Mouse (Mus musculus): ENCODE measurements around the gene Arrdc1. TPM values are rescaled to one million over a fixed set of nuclear protein-coding genes. Genes with fewer than 3 reads are reported as not detected.
"Not testable (repeated sequence)": the region's sequence is repeated elsewhere in the genome, so short reads cannot be mapped to it uniquely, and the experiment has no call there.

The Arrdc1 gene
- total and polyA plus RNA-seq, 3 experiments, result 4.5 to 27.1 (median 5.7) TPM

DNA sequence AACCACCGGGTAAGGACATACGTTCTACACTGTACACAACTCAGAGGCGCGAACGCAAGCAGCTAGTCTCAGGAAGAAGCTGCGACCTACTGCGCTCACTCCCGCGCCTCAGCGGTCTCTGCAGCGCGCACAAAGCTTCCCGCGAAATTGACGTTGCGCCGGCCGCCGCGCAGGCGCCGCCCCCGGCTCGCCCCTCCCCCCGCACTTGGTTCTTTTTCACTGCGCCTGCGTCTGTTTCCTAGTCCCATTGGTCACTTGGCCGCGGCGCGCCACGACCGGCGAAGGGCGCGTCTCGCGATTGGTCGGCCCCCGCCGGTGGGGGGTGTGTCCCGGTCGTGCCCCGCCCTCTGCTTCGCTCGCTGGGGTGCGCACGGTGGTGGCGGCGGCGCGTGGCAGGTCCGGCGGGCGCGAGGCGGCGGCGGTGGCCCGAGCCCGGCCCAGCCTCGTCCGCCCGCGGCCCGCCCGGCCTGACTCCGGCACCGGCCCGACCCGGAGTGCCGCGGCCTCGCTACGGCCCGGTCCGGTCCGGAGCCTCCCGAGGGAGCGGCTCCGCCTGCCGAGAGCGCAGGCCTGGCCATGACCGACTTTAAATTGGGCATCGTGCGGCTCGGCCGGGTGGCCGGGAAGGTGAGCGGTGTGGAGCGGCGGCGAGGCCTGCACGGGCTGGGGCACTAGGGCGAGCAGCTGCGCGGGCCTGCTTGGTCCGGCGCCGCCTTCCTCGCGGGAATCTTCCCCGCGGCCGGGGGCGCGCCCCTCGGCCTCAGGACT is 14.6 kb upstream of the Arrdc1 start, which contains the start of gene Zmynd19:
Zmynd19 (plus strand) TSS at position 372 of the 768 bp plus-strand sequence.
- intact Hi-C loops (cut with DNase I), result no loop called here
- H3K4me3 ChIP-seq, result peak within 1 kb of the TSS; percentile 90
- DNase-seq, result peak; percentile 98
- H3K79me2 ChIP-seq (replicated peaks; ENCODE audit: control insufficient read depth, insufficient read depth, low read length), result no peaks in the 10 kb centered on the region
- no peaks in the 10 kb centered on the region for H3K36me3 ChIP-seq (ENCODE audit: control insufficient read depth, insufficient read depth, low read length)
- no peaks in the 10 kb centered on the region for H3K27me3 ChIP-seq (ENCODE audit: control insufficient read depth, insufficient read depth, low read length)
- H3K9ac ChIP-seq (ENCODE audit: low read depth, low read length), result peak within 1 kb of the TSS; percentile 88
- peak within 1 kb of the TSS; percentile 55; the same call in 1 of the 2 replicates for H3K27ac ChIP-seq
- TF ChIP-seq POLR2A (IDR thresholded peaks at IDR 0.05; ENCODE audit: insufficient read depth, low read depth, low read length), result peak; percentile 59; the same call in 1 of the 2 replicates
- no peak for TF ChIP-seq EP300 (IDR thresholded peaks at IDR 0.05; ENCODE audit: insufficient read depth, low read depth, low read length)
- WGBS, result under 1% methylated on average over 107 of the region's 108 CpGs
- H3K4me1 ChIP-seq (ENCODE audit: control insufficient read depth, insufficient read depth, low read length), result peaks cover 3% of the 10 kb centered on the region

DNA sequence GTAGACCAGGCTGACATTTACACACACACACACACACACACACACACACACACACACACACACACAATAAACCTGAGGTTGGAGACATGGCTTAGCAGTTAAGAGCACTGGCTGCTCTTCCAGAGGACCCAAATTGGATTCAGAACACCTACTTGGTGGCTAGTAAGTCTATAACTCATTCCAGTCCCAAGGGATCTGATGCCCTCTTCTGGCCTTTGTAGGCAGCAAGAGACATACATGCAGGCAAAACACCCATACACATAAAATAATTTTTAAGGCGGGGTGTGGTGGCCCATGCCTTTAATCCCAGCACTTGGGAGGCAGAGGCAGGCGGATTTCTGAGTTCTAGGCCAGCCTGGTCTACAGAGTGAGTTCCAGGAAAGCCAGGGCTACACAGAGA is 9.3 kb upstream of the Arrdc1 start:
- WGBS, result 48% methylated on average over 2 of the region's 2 CpGs
- H3K27me3 ChIP-seq (ENCODE audit: control insufficient read depth, insufficient read depth, low read length); H3K4me3 ChIP-seq; intact Hi-C loops (cut with DNase I); H3K9ac ChIP-seq (ENCODE audit: low read depth, low read length); H3K79me2 ChIP-seq (replicated peaks; ENCODE audit: control insufficient read depth, insufficient read depth, low read length); H3K27ac ChIP-seq; DNase-seq; H3K36me3 ChIP-seq (ENCODE audit: control insufficient read depth, insufficient read depth, low read length); H3K4me1 ChIP-seq (ENCODE audit: control insufficient read depth, insufficient read depth, low read length): not testable (repeated sequence)
- TF ChIP-seq CTCF (IDR thresholded peaks at IDR 0.05), result peak; percentile 58

DNA sequence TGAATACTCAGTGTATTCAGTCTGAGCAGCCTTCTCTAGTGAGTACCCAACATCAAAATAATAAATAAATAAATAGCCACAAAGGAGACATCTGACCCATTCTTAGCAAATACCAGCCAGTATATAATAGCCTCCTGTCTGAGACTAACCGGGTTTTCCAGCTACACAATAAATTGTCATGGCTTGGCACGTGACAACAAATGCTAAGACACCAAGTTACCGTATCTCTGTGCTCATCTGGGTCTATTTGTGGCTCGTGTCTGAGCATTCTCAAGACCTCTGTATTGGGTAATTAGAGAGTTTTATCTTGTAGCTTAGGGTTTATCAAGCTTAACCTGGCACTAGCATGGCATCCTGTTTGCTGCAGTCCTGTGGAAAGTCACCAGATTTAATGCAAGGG is 7.0 kb upstream of the Arrdc1 start:
- TF ChIP-seq CTCF (IDR thresholded peaks at IDR 0.05) (no peak), POLR2A (IDR thresholded peaks at IDR 0.05; ENCODE audit: insufficient read depth, low read depth, low read length) (no peak), EP300 (IDR thresholded peaks at IDR 0.05; ENCODE audit: insufficient read depth, low read depth, low read length) (no peak)
- H3K79me2 ChIP-seq (replicated peaks; ENCODE audit: control insufficient read depth, insufficient read depth, low read length), result no peaks in the 10 kb centered on the region
- no peak overlapping the region for H3K27ac ChIP-seq
- H3K4me3 ChIP-seq, result no peak overlapping the region
- H3K36me3 ChIP-seq (ENCODE audit: control insufficient read depth, insufficient read depth, low read length), result no peaks in the 10 kb centered on the region
- no peak for DNase-seq
- H3K27me3 ChIP-seq (ENCODE audit: control insufficient read depth, insufficient read depth, low read length), result no peaks in the 10 kb centered on the region
- H3K4me1 ChIP-seq (ENCODE audit: control insufficient read depth, insufficient read depth, low read length), result no peaks in the 10 kb centered on the region
- WGBS, result 60% methylated on average over 4 of the region's 4 CpGs
- intact Hi-C loops (cut with DNase I), result no loop called here
- H3K9ac ChIP-seq (ENCODE audit: low read depth, low read length), result no peak overlapping the region

DNA sequence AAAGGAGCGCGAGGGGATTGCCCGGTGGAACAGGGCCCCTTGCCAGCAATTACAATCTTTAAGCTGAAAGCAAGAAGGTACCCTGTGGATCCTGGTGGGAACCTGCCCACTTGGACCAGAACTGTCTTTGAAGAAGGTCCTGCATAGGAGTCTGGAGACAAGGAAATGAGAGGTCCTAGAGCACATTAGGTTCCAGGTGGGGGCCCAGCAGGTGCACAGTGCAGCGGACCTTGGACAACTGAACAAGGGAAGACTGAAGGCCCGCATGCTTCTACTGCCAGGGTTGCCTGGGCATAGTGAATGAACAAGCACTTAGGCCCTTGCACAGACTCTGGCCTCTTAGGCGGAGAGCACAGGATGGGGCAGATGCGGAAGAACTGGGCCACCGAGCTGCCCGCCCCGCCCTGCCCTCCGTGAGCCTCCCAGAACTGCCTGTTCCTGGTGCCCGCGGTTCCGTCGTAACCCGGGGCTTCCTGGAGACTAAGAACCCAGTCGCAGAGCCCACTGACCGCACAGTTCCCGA is 550 bp downstream of the Arrdc1 start:
- H3K27ac ChIP-seq, result peak overlapping the region; percentile 79
- intact Hi-C loops (cut with DNase I), result no loop called here
- TF ChIP-seq CTCF (IDR thresholded peaks at IDR 0.05) (no peak), EP300 (IDR thresholded peaks at IDR 0.05; ENCODE audit: insufficient read depth, low read depth, low read length) (no peak), POLR2A (IDR thresholded peaks at IDR 0.05; ENCODE audit: insufficient read depth, low read depth, low read length) (no peak)
- H3K4me1 ChIP-seq (ENCODE audit: control insufficient read depth, insufficient read depth, low read length), result 0 out of 2 replicates have a peak, but pooled peaks cover 2% of the 10 kb centered on the region
- H3K4me3 ChIP-seq, result peak overlapping the region; percentile 89
- WGBS, result 13% methylated on average over 19 of the region's 19 CpGs
- H3K9ac ChIP-seq (ENCODE audit: low read depth, low read length), result peak overlapping the region; percentile 81
- no peaks in the 10 kb centered on the region for H3K79me2 ChIP-seq (replicated peaks; ENCODE audit: control insufficient read depth, insufficient read depth, low read length)
- H3K27me3 ChIP-seq (ENCODE audit: control insufficient read depth, insufficient read depth, low read length), result no peaks in the 10 kb centered on the region
- H3K36me3 ChIP-seq (ENCODE audit: control insufficient read depth, insufficient read depth, low read length), result no peaks in the 10 kb centered on the region
- DNase-seq, result no peak

DNA sequence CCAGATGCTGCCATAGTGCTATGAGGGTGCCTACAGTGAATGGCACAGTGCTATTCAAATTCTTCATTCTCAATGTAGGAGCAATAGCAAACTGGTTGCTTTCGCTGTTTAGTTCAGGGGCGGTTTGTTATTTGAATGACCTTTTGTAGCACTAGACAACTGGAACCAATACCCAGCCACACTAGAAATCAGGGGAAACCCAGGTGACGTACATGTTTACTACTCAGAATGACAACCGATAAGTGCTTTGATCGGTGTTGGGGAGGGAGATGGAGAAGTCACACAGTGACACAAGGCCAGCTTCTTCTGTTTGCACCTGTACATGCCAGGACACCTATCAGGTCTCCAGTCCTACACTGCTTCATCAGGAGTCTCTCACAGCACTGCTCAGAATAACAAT is 5.5 kb downstream of the Arrdc1 start:
- no peak for TF ChIP-seq CTCF (IDR thresholded peaks at IDR 0.05)
- no peak for TF ChIP-seq POLR2A (IDR thresholded peaks at IDR 0.05; ENCODE audit: insufficient read depth, low read depth, low read length)
- TF ChIP-seq EP300 (IDR thresholded peaks at IDR 0.05; ENCODE audit: insufficient read depth, low read depth, low read length), result no peak
- 92% methylated on average over 5 of the region's 5 CpGs for WGBS
- Histone ChIP-seq H3K27me3 (ENCODE audit: control insufficient read depth, insufficient read depth, low read length) (no peaks in the 10 kb centered on the region), H3K4me3 (no peak overlapping the region), H3K4me1 (ENCODE audit: control insufficient read depth, insufficient read depth, low read length) (peaks cover 10% of the 10 kb centered on the region), H3K9ac (ENCODE audit: low read depth, low read length) (no peak overlapping the region), H3K27ac (no peak overlapping the region), H3K79me2 (replicated peaks; ENCODE audit: control insufficient read depth, insufficient read depth, low read length) (no peaks in the 10 kb centered on the region), H3K36me3 (ENCODE audit: control insufficient read depth, insufficient read depth, low read length) (no peaks in the 10 kb centered on the region)
- intact Hi-C loops (cut with DNase I), result no loop called here
- no peak for DNase-seq

DNA sequence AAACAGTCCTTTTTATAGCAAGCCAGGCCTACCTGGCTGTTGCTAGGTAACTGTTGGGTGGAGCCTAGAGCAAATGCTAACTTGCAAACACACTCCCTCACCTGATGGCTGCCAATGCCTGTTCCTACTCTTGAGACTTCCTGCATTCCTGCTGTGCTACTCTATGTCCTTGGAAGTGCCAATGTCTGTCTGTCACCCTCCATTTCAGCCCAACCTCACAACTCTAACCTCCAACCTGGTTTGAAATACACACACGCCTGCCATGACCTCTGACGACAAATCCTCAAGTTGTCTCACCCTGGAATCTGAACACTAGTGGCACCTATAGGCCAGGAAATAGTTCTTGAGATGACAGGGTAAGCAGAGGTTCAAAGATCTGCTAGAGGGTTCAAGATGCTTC is 5.9 kb downstream of the Arrdc1 start:
- Histone ChIP-seq H3K36me3 (ENCODE audit: control insufficient read depth, insufficient read depth, low read length) (no peaks in the 10 kb centered on the region), H3K79me2 (replicated peaks; ENCODE audit: control insufficient read depth, insufficient read depth, low read length) (no peaks in the 10 kb centered on the region), H3K27me3 (ENCODE audit: control insufficient read depth, insufficient read depth, low read length) (no peaks in the 10 kb centered on the region), H3K4me1 (ENCODE audit: control insufficient read depth, insufficient read depth, low read length) (peaks cover 10% of the 10 kb centered on the region), H3K4me3 (no peak overlapping the region), H3K9ac (ENCODE audit: low read depth, low read length) (no peak overlapping the region), H3K27ac (no peak overlapping the region)
- intact Hi-C loops (cut with DNase I), result no loop called here
- 72% methylated on average over 2 of the region's 2 CpGs for WGBS
- DNase-seq, result no peak
- no peak for TF ChIP-seq CTCF (IDR thresholded peaks at IDR 0.05)
- TF ChIP-seq EP300 (IDR thresholded peaks at IDR 0.05; ENCODE audit: insufficient read depth, low read depth, low read length), result no peak
- TF ChIP-seq POLR2A (IDR thresholded peaks at IDR 0.05; ENCODE audit: insufficient read depth, low read depth, low read length), result no peak
